10 mouse cellular contexts compared by ENCODE assay signal in the genomic region with DNA sequence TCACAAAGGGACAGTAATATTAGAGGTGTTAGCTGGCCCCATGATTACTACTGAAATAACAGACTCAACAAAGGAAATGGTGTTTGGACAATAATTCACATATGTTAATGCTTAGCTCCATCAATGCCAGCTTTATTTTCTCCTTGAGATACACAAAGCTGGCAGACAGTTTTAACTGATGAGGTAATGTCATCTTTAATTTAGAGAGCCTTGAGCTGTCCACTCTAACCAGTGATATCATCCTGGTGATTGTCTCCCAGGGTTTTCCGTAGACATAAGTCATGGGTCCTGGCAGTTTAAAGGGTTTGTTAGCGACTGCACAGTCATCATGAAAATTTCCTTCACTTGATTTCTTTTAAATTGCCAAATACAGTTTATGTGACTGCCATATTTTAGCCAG. TPM values are rescaled to one million over a fixed set of nuclear protein-coding genes. Genes with fewer than 3 reads are reported as not detected.
DNase-seq lines count a peak whose midpoint lies in the region; ATAC-seq lines count a peak whose summit lies in the region.
"Had no signal": no experiment of that assay in that cellular context is flagged by ENCODE, and none has a peak within 500 bp of the region (broad histone marks: within the 10 kb centered on the region; RNA-seq: fewer than 3 reads in every experiment).

No protein-coding gene starts in this region.

- no peak for ATAC-seq in embryonic facial prominence, embryonic 12.5 days (ENCODE audit: insufficient number of reproducible peaks, insufficient read depth, low FRiP score, low TSS enrichment)
- ATAC-seq in midbrain, embryonic 16.5 days, result no peak

- H3K9me3 ChIP-seq in heart, embryonic 10.5 days, result no peaks in the 10 kb centered on the region
- H3K9me3 ChIP-seq in embryonic facial prominence, embryonic 12.5 days, result no peaks in the 10 kb centered on the region
- no peaks in the 10 kb centered on the region for H3K9me3 ChIP-seq in midbrain, embryonic 16.5 days (replicated peaks; ENCODE audit: control insufficient read depth, low read length, poor library complexity, severe bottlenecking)
- H3K9me3 ChIP-seq: liver, embryonic 13.5 days had no signal

- H3K27me3 ChIP-seq in heart, embryonic 10.5 days (ENCODE audit: insufficient read depth, poor library complexity, severe bottlenecking), result no peaks in the 10 kb centered on the region
- no peaks in the 10 kb centered on the region for H3K27me3 ChIP-seq in embryonic facial prominence, embryonic 12.5 days
- H3K27me3 ChIP-seq in midbrain, embryonic 16.5 days (ENCODE audit: control insufficient read depth, insufficient read depth, low read depth, low read length), result no peaks in the 10 kb centered on the region
- H3K27me3 ChIP-seq: liver, embryonic 13.5 days had no signal

- H3K27ac ChIP-seq in heart, embryonic 10.5 days, result 0 out of 2 replicates have a peak overlapping the region, but pooled peaks have one; percentile 12
- H3K27ac ChIP-seq in embryonic facial prominence, embryonic 12.5 days, result peak overlapping the region; percentile 1; the same call in 1 of the 2 replicates
- H3K27ac ChIP-seq in midbrain, embryonic 16.5 days (ENCODE audit: low read length), result peak overlapping the region; percentile 45
- H3K27ac ChIP-seq: liver, embryonic 13.5 days had no signal

- H3K36me3 ChIP-seq in heart, embryonic 10.5 days, result peaks cover 25% of the 10 kb centered on the region
- no peaks in the 10 kb centered on the region for H3K36me3 ChIP-seq in embryonic facial prominence, embryonic 12.5 days
- 0 out of 2 replicates have a peak, but pooled peaks cover 5% of the 10 kb centered on the region for H3K36me3 ChIP-seq in midbrain, embryonic 16.5 days (ENCODE audit: control insufficient read depth, insufficient read depth, low read length)
- H3K36me3 ChIP-seq: liver, embryonic 13.5 days had no signal

- H3K4me1 ChIP-seq in heart, embryonic 10.5 days, result peaks cover 33% of the 10 kb centered on the region
- peaks cover 25% of the 10 kb centered on the region for H3K4me1 ChIP-seq in embryonic facial prominence, embryonic 12.5 days
- H3K4me1 ChIP-seq in midbrain, embryonic 16.5 days (ENCODE audit: control insufficient read depth, insufficient read depth, low read length), result peaks cover 24% of the 10 kb centered on the region
- H3K4me1 ChIP-seq: liver, embryonic 13.5 days had no signal

- no peak overlapping the region for H3K9ac ChIP-seq in embryonic facial prominence, embryonic 12.5 days
- H3K9ac ChIP-seq in midbrain, embryonic 16.5 days (ENCODE audit: low read depth, low read length), result no peak overlapping the region
- H3K9ac ChIP-seq: liver, embryonic 13.5 days had no signal

- H3K4me2 ChIP-seq in embryonic facial prominence, embryonic 12.5 days (replicated peaks), result no peak overlapping the region
- H3K4me2 ChIP-seq in midbrain, embryonic 16.5 days (ENCODE audit: low read length), result no peak overlapping the region
- H3K4me2 ChIP-seq: liver, embryonic 13.5 days had no signal

- 57% methylated on average over 2 of the region's 2 CpGs for WGBS in heart, embryonic 10.5 days
- 49% methylated on average over 2 of the region's 2 CpGs for WGBS in embryonic facial prominence, embryonic 12.5 days
- WGBS in midbrain, embryonic 16.5 days, result 64% methylated on average over 2 of the region's 2 CpGs

- no peak for DNase-seq in heart, embryonic 10.5 days (ENCODE audit: low spot score)
- no peak for DNase-seq in heart, postnatal 14 days
- DNase-seq in lung, postnatal 10 days, result peak; percentile 10
- DNase-seq in lung, postnatal 36 days, result no peak
- DNase-seq in gastrocnemius, postnatal 25 days, result no peak
- DNase-seq in left cerebral cortex, postnatal 4 days, result no peak
- DNase-seq: cerebellum, adult 9-11 months; liver, embryonic 13.5 days had no signal

- intact Hi-C loops in heart, postnatal 14 days (cut with DNase I), result loop anchor here (5.0 kb wide), 1 partner anchor 50 kb away; no protein-coding TSS in a partner anchor
- intact Hi-C loops in left cerebral cortex, postnatal 4 days (cut with DNase I), result no loop called here

- H3K4me3 ChIP-seq in heart, embryonic 10.5 days, result no peak overlapping the region
- no peak overlapping the region for H3K4me3 ChIP-seq in embryonic facial prominence, embryonic 12.5 days
- H3K4me3 ChIP-seq in midbrain, embryonic 16.5 days (ENCODE audit: low read depth, low read length), result no peak overlapping the region
- H3K4me3 ChIP-seq: liver, embryonic 13.5 days had no signal

RNA-seq across cellular contexts. Expression of gene Nrp1, which starts 58.5 kb away (rescaled TPM):
- polyA plus RNA-seq in heart, embryonic 10.5 days (2016; fragmentation: Nextera tagmentation; extraction: Ambion mirVana), result 107 and 120 TPM in 2 replicates
- total RNA-seq in heart, postnatal 14 days (2021), result 100 to 1,000 TPM; 128 to 131 TPM
- 70.5 and 73.6 TPM in 2 replicates for polyA plus RNA-seq in embryonic facial prominence, embryonic 12.5 days (2016; fragmentation: Nextera tagmentation; extraction: Ambion mirVana)
- 81.3 and 85.8 TPM in 2 replicates for polyA plus RNA-seq in midbrain, embryonic 16.5 days (2015; fragmentation: Nextera tagmentation; extraction: Ambion mirVana)
- total RNA-seq in gastrocnemius, postnatal 25 days (2021), result 10 to 100 TPM; 29.7 to 37.5 TPM
- 10 to 100 TPM; 53.6 to 63.6 TPM for total RNA-seq in left cerebral cortex, postnatal 4 days (2021)
